Mouse (Mus musculus) heart, embryonic 13.5 days (tissue): ENCODE results near the gene Ttll8. TPM values are rescaled to one million over a fixed set of nuclear protein-coding genes. Genes with fewer than 3 reads are reported as not detected.

Source experiments
- ATAC-seq: fragments of 200-750 bp; cut with Nextera tagmentation; 2 replicates; pipeline ENCODE4 v1.8.0; 2017; ENCODE audit warnings: moderate TSS enrichment; ENCODE audit not compliant: insufficient number of reproducible peaks, low FRiP score, low TSS enrichment; ENCODE audit errors: extremely low read depth
- H3K27ac ChIP-seq: fragments of 300-500 bp; sonication (generic); replicated peaks from 2 replicates; pipeline ENCODE4 v1.5.1; 2015; ENCODE audit warnings: moderate library complexity, mild to moderate bottlenecking, inconsistent platforms
- H3K27me3 ChIP-seq: fragments of 300-500 bp; sonication (generic); replicated peaks from 2 replicates; pipeline ENCODE4 v1.6.1; 2015; ENCODE audit warnings: mild to moderate bottlenecking, inconsistent platforms
- H3K36me3 ChIP-seq: fragments of 300-500 bp; sonication (generic); 2 replicates; pipeline ENCODE4 v1.6.1; 2015; ENCODE audit warnings: mild to moderate bottlenecking, inconsistent platforms
- H3K4me1 ChIP-seq: fragments of 300-500 bp; sonication (generic); 2 replicates; pipeline ENCODE4 v1.6.1; 2015; ENCODE audit warnings: inconsistent platforms
- H3K4me2 ChIP-seq: fragments of 300-500 bp; sonication (generic); 2 replicates; pipeline ENCODE4 v1.6.1; 2015; ENCODE audit warnings: inconsistent platforms, mild to moderate bottlenecking, moderate library complexity
- H3K4me3 ChIP-seq: fragments of 300-500 bp; sonication (generic); 2 replicates; pipeline ENCODE4 v1.5.1; 2015; ENCODE audit warnings: moderate library complexity, mild to moderate bottlenecking, inconsistent platforms
- H3K9ac ChIP-seq: fragments of 300-500 bp; sonication (generic); 2 replicates; pipeline ENCODE4 v1.6.1; 2015; ENCODE audit warnings: inconsistent platforms, mild to moderate bottlenecking, moderate library complexity
- H3K9me3 ChIP-seq: fragments of 300-500 bp; sonication (generic); 2 replicates; pipeline ENCODE4 v1.6.1; 2016; ENCODE audit warnings: inconsistent platforms
- WGBS: fragments of 180-500 bp; shearing (Covaris S2); methylation state at CpG from one replicate; pipeline ENCODE4 v1.1.7; 2015; ENCODE audit warnings: mixed read lengths; 5-methylcytosine and 5-hydroxymethylcytosine counted together
- polyA plus RNA-seq: library from polyadenylated mRNA; unstranded; fragments of >200 nt; fragmentation: Nextera tagmentation; extraction: Ambion mirVana; gene quantifications from 2 replicates; pipeline ENCODE4 v1.2.1, GENCODE M21; 2015

Gene Ttll8
- not detected in 2 replicates for polyA plus RNA-seq

GRCm38 (mm10) chr15:88954368-88955072, at the start of gene Ttll8:
Gene Ttll8 (minus strand): TSS chr15:88954418.
- H3K36me3 ChIP-seq, result no peaks in the 10 kb centered on the region
- peak within 1 kb of the TSS; percentile 84 for H3K4me2 ChIP-seq
- H3K4me3 ChIP-seq, result peak within 1 kb of the TSS; percentile 55
- no peaks in the 10 kb centered on the region for H3K9me3 ChIP-seq
- ATAC-seq, result no peak
- H3K4me1 ChIP-seq, result peaks cover 5% of the 10 kb centered on the region
- WGBS, result 4% methylated on average over 53 of the region's 53 CpGs
- no peak within 1 kb of the TSS for H3K27ac ChIP-seq
- peak within 1 kb of the TSS; percentile 77 for H3K9ac ChIP-seq
- H3K27me3 ChIP-seq, result peaks cover 52% of the 10 kb centered on the region

DNA sequence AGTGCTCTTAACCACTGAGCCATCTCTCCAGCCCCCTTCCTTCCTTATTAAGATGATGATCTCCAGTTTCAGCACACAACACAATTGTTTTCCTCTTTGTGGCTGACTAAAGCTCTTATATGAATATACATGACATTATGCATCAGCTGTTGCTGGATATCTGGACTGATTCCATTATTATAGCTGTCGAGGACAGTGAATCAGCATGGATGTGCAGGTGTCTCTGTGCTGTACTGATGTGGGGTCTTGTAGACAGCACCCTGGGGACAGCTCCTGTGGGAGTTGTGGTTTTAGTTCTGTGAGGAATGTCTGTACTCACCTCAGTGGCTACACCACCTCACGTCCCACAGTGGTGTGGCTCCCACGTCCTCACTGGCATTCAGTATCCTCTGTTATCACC, 47.0 kb upstream of the Ttll8 start:
- no peak overlapping the region for H3K27ac ChIP-seq
- H3K4me2 ChIP-seq, result no peak overlapping the region
- H3K4me1 ChIP-seq, result no peaks in the 10 kb centered on the region
- H3K9ac ChIP-seq, result no peak overlapping the region
- 70% methylated on average over 3 of the region's 3 CpGs for WGBS
- no peaks in the 10 kb centered on the region for H3K9me3 ChIP-seq
- no peaks in the 10 kb centered on the region for H3K27me3 ChIP-seq
- no peaks in the 10 kb centered on the region for H3K36me3 ChIP-seq
- no peak overlapping the region for H3K4me3 ChIP-seq
- ATAC-seq, result no peak

- H3K4me2 ChIP-seq, result no peak overlapping the region
- H3K9me3 ChIP-seq, result no peaks in the 10 kb centered on the region
- H3K27ac ChIP-seq, result no peak overlapping the region
- no peak overlapping the region for H3K4me3 ChIP-seq
- 56% methylated on average over 2 of the region's 2 CpGs for WGBS
- no peaks in the 10 kb centered on the region for H3K36me3 ChIP-seq
- H3K27me3 ChIP-seq, result no peaks in the 10 kb centered on the region
- no peak overlapping the region for H3K9ac ChIP-seq
- no peak for ATAC-seq
- no peaks in the 10 kb centered on the region for H3K4me1 ChIP-seq
Observed at GRCm38 (mm10) chr15:89000367-89000766, 46.1 kb upstream of the Ttll8 start.

GRCm38 (mm10) chr15:88999124-88999523, 44.9 kb upstream of the Ttll8 start:
- WGBS, result 81% methylated on average over 2 of the region's 2 CpGs
- ATAC-seq, result no peak

GRCm38 (mm10) chr15:88998636-88999035, 44.4 kb upstream of the Ttll8 start:
- Histone ChIP-seq H3K9ac (no peak overlapping the region), H3K27me3 (no peaks in the 10 kb centered on the region), H3K9me3 (no peaks in the 10 kb centered on the region), H3K36me3 (no peaks in the 10 kb centered on the region), H3K27ac (no peak overlapping the region), H3K4me1 (no peaks in the 10 kb centered on the region), H3K4me3 (no peak overlapping the region), H3K4me2 (no peak overlapping the region)
- 70% methylated on average over 8 of the region's 8 CpGs for WGBS
- ATAC-seq, result no peak

More at GRCm38 (mm10) chr15:88999124-88999523, 44.9 kb upstream of the Ttll8 start:
- no peak overlapping the region for H3K4me2 ChIP-seq
- no peaks in the 10 kb centered on the region for H3K36me3 ChIP-seq
- H3K27me3 ChIP-seq, result no peaks in the 10 kb centered on the region
- H3K4me3 ChIP-seq, result no peak overlapping the region
- H3K4me1 ChIP-seq, result no peaks in the 10 kb centered on the region
- H3K9me3 ChIP-seq, result no peaks in the 10 kb centered on the region
- H3K27ac ChIP-seq, result no peak overlapping the region
- no peak overlapping the region for H3K9ac ChIP-seq

- 63% methylated on average over 2 of the region's 2 CpGs for WGBS
- H3K4me1 ChIP-seq, result no peaks in the 10 kb centered on the region
- H3K9me3 ChIP-seq, result no peaks in the 10 kb centered on the region
- H3K27ac ChIP-seq, result no peak overlapping the region
- no peaks in the 10 kb centered on the region for H3K36me3 ChIP-seq
- H3K27me3 ChIP-seq, result no peaks in the 10 kb centered on the region
- no peak overlapping the region for H3K4me3 ChIP-seq
- no peak overlapping the region for H3K4me2 ChIP-seq
- no peak overlapping the region for H3K9ac ChIP-seq
- ATAC-seq, result no peak
Observed at GRCm38 (mm10) chr15:88989236-88989635, 35.0 kb upstream of the Ttll8 start.

- Histone ChIP-seq H3K27ac (no peak within 1 kb of the TSS), H3K9me3 (no peaks in the 10 kb centered on the region), H3K36me3 (no peaks in the 10 kb centered on the region), H3K4me3 (no peak within 1 kb of the TSS), H3K9ac (no peak within 1 kb of the TSS), H3K27me3 (no peaks in the 10 kb centered on the region), H3K4me1 (no peaks in the 10 kb centered on the region), H3K4me2 (no peak within 1 kb of the TSS)
- ATAC-seq, result no peak
- WGBS, result 80% methylated on average over 31 of the region's 31 CpGs
Observed at GRCm38 (mm10) chr15:88982534-88983079, 28.4 kb upstream of the Ttll8 start, which contains the start of gene Mov10l1. Gene Mov10l1 (plus strand): TSS chr15:88982909.

- H3K27me3 ChIP-seq, result no peaks in the 10 kb centered on the region
- no peaks in the 10 kb centered on the region for H3K36me3 ChIP-seq
- 47% methylated on average over 3 of the region's 3 CpGs for WGBS
- no peak for ATAC-seq
- no peak overlapping the region for H3K9ac ChIP-seq
- H3K4me2 ChIP-seq, result no peak overlapping the region
- no peaks in the 10 kb centered on the region for H3K4me1 ChIP-seq
- H3K27ac ChIP-seq, result no peak overlapping the region
- H3K9me3 ChIP-seq, result no peaks in the 10 kb centered on the region
- no peak overlapping the region for H3K4me3 ChIP-seq
Observed at GRCm38 (mm10) chr15:88979138-88979446, 24.9 kb upstream of the Ttll8 start.

GRCm38 (mm10) chr15:88978281-88979137, 24.3 kb upstream of the Ttll8 start, which contains the start of gene Mlc1:
Gene Mlc1 (minus strand): TSS chr15:88979007.
- H3K4me3 ChIP-seq, result no peak within 1 kb of the TSS
- no peaks in the 10 kb centered on the region for H3K9me3 ChIP-seq
- no peak within 1 kb of the TSS for H3K27ac ChIP-seq
- no peak within 1 kb of the TSS for H3K4me2 ChIP-seq
- H3K4me1 ChIP-seq, result no peaks in the 10 kb centered on the region
- WGBS, result 69% methylated on average over 10 of the region's 10 CpGs
- no peak for ATAC-seq
- no peak within 1 kb of the TSS for H3K9ac ChIP-seq
- H3K27me3 ChIP-seq, result no peaks in the 10 kb centered on the region
- no peaks in the 10 kb centered on the region for H3K36me3 ChIP-seq

DNA sequence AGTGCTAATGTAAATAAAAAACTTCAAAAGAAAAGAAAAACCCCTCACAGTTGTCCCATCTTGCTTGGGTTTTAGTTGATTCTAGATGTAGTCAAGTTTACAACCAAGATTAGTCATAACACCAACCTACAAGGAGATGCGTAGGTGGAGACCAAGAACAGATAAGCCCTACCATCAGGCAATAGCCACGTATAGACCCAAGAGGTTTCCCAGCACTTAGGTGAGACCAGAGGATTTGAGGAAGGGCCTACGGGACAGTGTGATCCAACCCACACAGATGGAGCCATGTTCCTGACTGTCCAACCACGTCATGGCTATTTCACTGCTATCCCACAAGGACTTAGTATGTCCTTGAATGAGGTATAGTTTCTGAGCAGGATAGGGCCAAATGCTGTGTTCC, 18.1 kb upstream of the Ttll8 start:
- H3K27me3 ChIP-seq, result no peaks in the 10 kb centered on the region
- no peaks in the 10 kb centered on the region for H3K4me1 ChIP-seq
- H3K27ac ChIP-seq, result no peak overlapping the region
- 79% methylated on average over 4 of the region's 4 CpGs for WGBS
- H3K36me3 ChIP-seq, result no peaks in the 10 kb centered on the region
- no peak overlapping the region for H3K9ac ChIP-seq
- no peak for ATAC-seq
- H3K4me2 ChIP-seq, result no peak overlapping the region
- H3K4me3 ChIP-seq, result no peak overlapping the region
- no peaks in the 10 kb centered on the region for H3K9me3 ChIP-seq

DNA sequence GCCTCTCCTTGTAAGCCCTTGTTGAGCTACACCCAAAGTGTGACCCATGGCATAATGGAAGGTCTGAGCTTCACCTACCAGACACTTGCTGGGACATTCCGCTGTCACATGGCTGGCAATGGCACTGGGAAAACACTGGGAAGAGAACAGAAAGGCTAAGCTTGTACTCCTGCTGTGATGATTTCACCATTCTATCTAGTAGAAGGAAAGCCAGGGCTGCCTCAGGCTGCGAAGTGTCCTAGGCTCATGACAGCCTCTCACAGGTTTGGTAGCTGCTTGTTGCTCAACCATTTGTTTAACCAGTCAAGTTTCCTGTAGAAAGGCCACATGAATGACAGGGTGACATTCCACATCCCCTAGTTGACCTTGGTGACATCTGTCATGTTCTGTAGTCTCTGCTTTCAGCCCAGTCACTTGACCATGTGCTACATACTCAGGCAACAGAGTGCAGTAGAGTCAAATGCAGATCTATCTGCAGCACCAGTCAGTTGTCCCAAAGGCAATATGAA, 9.9 kb upstream of the Ttll8 start:
- no peaks in the 10 kb centered on the region for H3K36me3 ChIP-seq
- H3K27me3 ChIP-seq, result no peaks in the 10 kb centered on the region
- no peaks in the 10 kb centered on the region for H3K4me1 ChIP-seq
- ATAC-seq, result no peak
- H3K4me2 ChIP-seq, result no peak overlapping the region
- no peak overlapping the region for H3K9ac ChIP-seq
- 88% methylated on average over 2 of the region's 2 CpGs for WGBS
- H3K9me3 ChIP-seq, result no peaks in the 10 kb centered on the region
- no peak overlapping the region for H3K4me3 ChIP-seq
- no peak overlapping the region for H3K27ac ChIP-seq
